Mouse (Mus musculus) mouse trophoblast stem cell (cell line): ENCODE measurements around the gene Slc38a2.

Experiments used
- in situ Hi-C, 2 experiments: fragments of 300-500 bp; cut with MseI, MboI; formaldehyde crosslinking; loops; 2 replicates in 1 of 2; 3 replicates in 1 of 2; pipeline ENCODE4 v1.15.1; 2025

The Slc38a2 gene

GRCm38 (mm10) chr15:96699521-96700511, at the start of gene Slc38a2:
TSS of gene Slc38a2 (minus strand) at chr15:96699730.
- in situ Hi-C loops = no loop called here

GRCm38 (mm10) chr15:96749101-96749500, 49.6 kb upstream of the Slc38a2 start:
- in situ Hi-C loops = no loop called here

GRCm38 (mm10) chr15:96747551-96747950, 48.0 kb upstream of the Slc38a2 start:
- in situ Hi-C loops = no loop called here

GRCm38 (mm10) chr15:96746986-96747385, 47.5 kb upstream of the Slc38a2 start:
- in situ Hi-C loops = no loop called here

GRCm38 (mm10) chr15:96745299-96745698, 45.8 kb upstream of the Slc38a2 start:
- in situ Hi-C loops = no loop called here

GRCm38 (mm10) chr15:96744882-96745296, 45.4 kb upstream of the Slc38a2 start:
- in situ Hi-C loops = no loop called here

- in situ Hi-C loops = no loop called here
Measured at GRCm38 (mm10) chr15:96744153-96744881, 44.8 kb upstream of the Slc38a2 start.

GRCm38 (mm10) chr15:96743257-96743656, 43.7 kb upstream of the Slc38a2 start:
- in situ Hi-C loops = no loop called here

GRCm38 (mm10) chr15:96742591-96743241, 43.2 kb upstream of the Slc38a2 start:
- in situ Hi-C loops = no loop called here

- in situ Hi-C loops = no loop called here
Measured at GRCm38 (mm10) chr15:96740865-96741561, 41.5 kb upstream of the Slc38a2 start.

- in situ Hi-C loops = no loop called here
Measured at GRCm38 (mm10) chr15:96740091-96740490, 40.6 kb upstream of the Slc38a2 start.

GRCm38 (mm10) chr15:96736663-96737385, 37.3 kb upstream of the Slc38a2 start:
- in situ Hi-C loops = no loop called here

- in situ Hi-C loops = no loop called here
Measured at GRCm38 (mm10) chr15:96735562-96736160, 36.1 kb upstream of the Slc38a2 start.

GRCm38 (mm10) chr15:96734423-96734822, 34.9 kb upstream of the Slc38a2 start:
- in situ Hi-C loops = no loop called here

GRCm38 (mm10) chr15:96730416-96730815, 30.9 kb upstream of the Slc38a2 start:
- in situ Hi-C loops = no loop called here

GRCm38 (mm10) chr15:96729785-96730184, 30.3 kb upstream of the Slc38a2 start:
- in situ Hi-C loops = no loop called here

GRCm38 (mm10) chr15:96728993-96729392, 29.5 kb upstream of the Slc38a2 start:
- in situ Hi-C loops = no loop called here

GRCm38 (mm10) chr15:96728346-96728745, 28.8 kb upstream of the Slc38a2 start:
- in situ Hi-C loops = no loop called here

- in situ Hi-C loops = no loop called here
Measured at GRCm38 (mm10) chr15:96724506-96724905, 25.0 kb upstream of the Slc38a2 start.

GRCm38 (mm10) chr15:96722228-96722627, 22.7 kb upstream of the Slc38a2 start:
- in situ Hi-C loops = no loop called here
